Comparison of ENCODE assay signal across 7 mouse cellular contexts in the genomic region with DNA sequence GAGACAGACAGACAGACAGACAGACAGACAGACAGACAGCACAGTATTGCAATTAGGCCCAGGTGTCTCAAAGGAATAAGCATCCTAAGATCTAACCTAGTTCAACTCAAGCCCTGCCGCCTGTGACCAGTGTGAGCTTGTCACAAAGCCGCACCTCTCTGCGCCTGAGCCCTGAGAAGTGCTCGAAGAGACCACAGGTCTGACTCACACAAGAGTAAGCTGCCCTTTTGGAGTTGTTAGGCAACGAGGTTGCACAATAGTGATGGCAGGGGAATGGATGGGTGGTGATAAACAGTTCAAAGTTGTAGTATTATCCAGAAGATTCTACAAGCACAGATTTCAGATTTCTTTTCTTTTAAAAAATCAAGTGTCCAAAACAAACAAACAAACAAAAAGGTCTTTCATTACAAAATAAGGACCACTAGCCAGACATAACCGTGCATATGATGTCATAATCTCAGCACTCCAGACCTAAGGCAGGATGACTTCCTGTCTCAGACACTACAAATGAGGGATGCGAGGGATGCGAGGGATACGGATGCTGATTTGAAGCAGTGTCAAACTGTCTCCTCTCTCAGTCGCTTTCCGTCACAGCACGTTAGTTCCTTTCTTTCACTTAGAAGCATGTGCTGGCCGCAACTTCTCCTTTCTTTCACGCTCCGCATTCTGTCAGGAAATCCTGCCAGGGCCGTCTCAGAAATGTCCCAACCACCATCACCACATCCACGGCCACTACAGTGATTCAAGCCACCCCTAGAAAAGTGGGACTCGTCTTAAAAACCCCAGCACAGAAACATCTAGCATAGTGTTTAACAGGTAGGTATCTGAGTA. TPM values are rescaled to one million over a fixed set of nuclear protein-coding genes. Genes with fewer than 3 reads are reported as not detected.
DNase-seq lines count a peak whose midpoint lies in the region; ATAC-seq lines count a peak whose summit lies in the region.

No protein-coding gene starts in this region.

- DNase-seq in 3134 (ENCODE audit: extremely low read depth, insufficient read length, low spot score) (peak; percentile 57), A20 (ENCODE audit: low read depth, low spot score) (peak; percentile 89)
- peak; percentile 70 for DNase-seq in c-Kit-positive CD71-negative TER-119-negative erythroid progenitor cells, embryonic 14.5 days (ENCODE audit: low read depth)
- DNase-seq in lung, postnatal 25 days (ENCODE audit: low spot score): peak; percentile 82
- DNase-seq in thymus, postnatal 4 days: no peak
- DNase-seq in heart, postnatal 25 days (ENCODE audit: low spot score): no peak

- H3K36me3 ChIP-seq in forebrain, embryonic 12.5 days (replicated peaks): no peaks in the 10 kb centered on the region

- no peaks in the 10 kb centered on the region for H3K27me3 ChIP-seq in forebrain, embryonic 12.5 days

- no peak overlapping the region for H3K4me2 ChIP-seq in forebrain, embryonic 12.5 days

- no peak for ATAC-seq in forebrain, embryonic 12.5 days (ENCODE audit: low FRiP score)

- H3K4me1 ChIP-seq in forebrain, embryonic 12.5 days: no peaks in the 10 kb centered on the region

- H3K27ac ChIP-seq in forebrain, embryonic 12.5 days: no peak overlapping the region

- WGBS in forebrain, embryonic 12.5 days: 79% methylated on average over 18 of the region's 18 CpGs

- intact Hi-C loops in heart, postnatal 25 days (cut with DNase I): no loop called here

- H3K9me3 ChIP-seq in forebrain, embryonic 12.5 days: no peaks in the 10 kb centered on the region

- no peak overlapping the region for H3K9ac ChIP-seq in forebrain, embryonic 12.5 days

- H3K4me3 ChIP-seq in forebrain, embryonic 12.5 days (replicated peaks): no peak overlapping the region

RNA-seq across cellular contexts. Expression of gene Ifngr2, which starts 24.2 kb away (rescaled TPM):
- polyA plus RNA-seq in forebrain, embryonic 12.5 days (2016; fragmentation: Nextera tagmentation; extraction: Ambion mirVana): 27.9 and 31.9 TPM in 2 replicates
- 100 to 1,000 TPM; 153 to 157 TPM for total RNA-seq in heart, postnatal 25 days (2021)

RNA-seq across cellular contexts. Expression of gene Ifnar1, which starts 37.7 kb away (rescaled TPM):
- polyA plus RNA-seq in forebrain, embryonic 12.5 days (2016; fragmentation: Nextera tagmentation; extraction: Ambion mirVana): 54.7 and 57.7 TPM in 2 replicates
- total RNA-seq in heart, postnatal 25 days (2021): 10 to 100 TPM; 30.5 to 39.7 TPM

Comparison
In these comparisons a context has a peak if more than half of its experiments do, and no peak if none do; other contexts are left out.
1. DNase-seq: peak in 3134 (single experiment), A20 (single experiment), c-Kit-positive CD71-negative TER-119-negative erythroid progenitor cells, embryonic 14.5 days (single experiment) and lung, postnatal 25 days (single experiment); none in thymus, postnatal 4 days (single experiment) and heart, postnatal 25 days (single experiment).